Mouse (Mus musculus): ENCODE results near the gene Zmym3.
"Not testable (repeated sequence)": the region's sequence is repeated elsewhere in the genome, so short reads cannot be mapped to it uniquely, and the experiment has no call there.

Zmym3 gene

GRCm38 (mm10) chrX:101376190-101376968, 44.3 kb downstream of the Zmym3 start, which contains the start of gene Gjb1:
TSS of gene Gjb1 (plus strand) at chrX:101376378.
- no peak for DNase-seq (ENCODE audit: low read depth in 2 of 2, low spot score in 2 of 2)

GRCm38 (mm10) chrX:101372946-101373345, 47.7 kb downstream of the Zmym3 start:
- no peak for DNase-seq (ENCODE audit: low read depth in 2 of 2, low spot score in 2 of 2)

- DNase-seq (ENCODE audit: low read depth in 2 of 2, low spot score in 2 of 2), result no peak
Observed at GRCm38 (mm10) chrX:101370573-101370972, 50.1 kb downstream of the Zmym3 start.

- no peak for DNase-seq (ENCODE audit: low read depth in 2 of 2, low spot score in 2 of 2)
Observed at GRCm38 (mm10) chrX:101369001-101369400, 51.6 kb downstream of the Zmym3 start.

GRCm38 (mm10) chrX:101358902-101359301, 61.7 kb downstream of the Zmym3 start:
- not testable (repeated sequence) for DNase-seq (ENCODE audit: low read depth in 2 of 2, low spot score in 2 of 2)

Measured in CD8-positive naive resting alpha-beta T cell, adult 2 months (primary cell).